Mouse (Mus musculus) liver, embryonic 14.5 days (tissue): Measurements from ENCODE around the gene Isl1.

Experiments used
- CTCF ChIP-seq: IDR thresholded peaks from 2 replicates; pipeline ENCODE4 v1.5.1; 2016; ENCODE audit warnings: antibody characterized with exemption, low read depth, control low read depth
- EP300 ChIP-seq: IDR thresholded peaks from 2 replicates; pipeline ENCODE4 v1.6.1; 2016; ENCODE audit warnings: antibody characterized with exemption, low read depth

GRCm38 (mm10) chr13:116297048-116297811 lies 12.3 kb downstream of the Isl1 start:
- TF ChIP-seq CTCF (no peak), EP300 (no peak)
